Mouse (Mus musculus) liver, adult 2 months (tissue): ENCODE data around the gene Odf3b. TPM values are rescaled to one million over a fixed set of nuclear protein-coding genes. Genes with fewer than 3 reads are reported as not detected.

ENCODE experiments used
- DNase-seq: peaks from one replicate; pipeline ENCODE4 v3.0.0-alpha.2; 2011; ENCODE audit warnings: low read depth, low spot score; ENCODE audit errors: extremely low read depth
- H3K27ac ChIP-seq: fragments of 200-500 bp; replicated peaks from 2 replicates; pipeline ENCODE4 v1.5.1; 2012; ENCODE audit warnings: low read depth, mild to moderate bottlenecking, control low read depth, inconsistent platforms, low read length; ENCODE audit not compliant: insufficient read depth
- H3K27me3 ChIP-seq: fragments of 200-500 bp; 2 replicates; pipeline ENCODE4 v1.6.1; 2012; ENCODE audit warnings: mild to moderate bottlenecking, moderate library complexity, low read length, inconsistent platforms; ENCODE audit not compliant: control insufficient read depth, insufficient read depth
- H3K36me3 ChIP-seq: fragments of 200-500 bp; 2 replicates; pipeline ENCODE4 v1.6.1; 2012; ENCODE audit warnings: low read length, inconsistent platforms; ENCODE audit not compliant: control insufficient read depth, insufficient read depth
- H3K4me1 ChIP-seq: fragments of 200-500 bp; 2 replicates; pipeline ENCODE4 v1.6.1; 2011; ENCODE audit warnings: low read length; ENCODE audit not compliant: control insufficient read depth, insufficient read depth
- H3K4me3 ChIP-seq: fragments of 200-500 bp; 2 replicates; pipeline ENCODE4 v1.5.1; 2011; ENCODE audit warnings: low read depth, mild to moderate bottlenecking, control low read depth, low read length, moderate library complexity; ENCODE audit not compliant: insufficient read depth
- H3K79me2 ChIP-seq: fragments of 200-500 bp; 2 replicates; pipeline ENCODE4 v1.6.1; 2012; ENCODE audit warnings: inconsistent platforms, mild to moderate bottlenecking, low read length, moderate library complexity; ENCODE audit not compliant: control insufficient read depth, insufficient read depth
- H3K9ac ChIP-seq: fragments of 200-500 bp; 2 replicates; pipeline ENCODE4 v1.6.1; 2012; ENCODE audit warnings: low read depth, mild to moderate bottlenecking, control low read depth, inconsistent platforms, low read length
- CTCF ChIP-seq: fragments of 200-500 bp; IDR thresholded peaks from 2 replicates; pipeline ENCODE4 v1.5.1; 2011; ENCODE audit warnings: low read depth, low read length, control low read depth
- POLR2A ChIP-seq: fragments of 200-500 bp; IDR thresholded peaks from 2 replicates; pipeline ENCODE4 v1.6.1; 2011; ENCODE audit warnings: low read length, control low read depth; ENCODE audit not compliant: insufficient read depth; ENCODE audit errors: extremely low read depth
- WGBS: fragments of 180-500 bp; shearing (Covaris S2); methylation state at CpG from one replicate; pipeline ENCODE4 v1.1.7; 2018; 5-methylcytosine and 5-hydroxymethylcytosine counted together
- polyA plus RNA-seq: library from polyadenylated mRNA; depleted of rRNA; stranded (reverse); fragments of >200 nt; gene quantifications from 2 replicates; pipeline ENCODE4 v1.2.3, GENCODE M21; 2012
- total RNA-seq: library from RNA; depleted of rRNA; stranded (reverse); fragments of >200 nt; gene quantifications from 2 replicates; pipeline ENCODE4 v1.2.3, GENCODE M21; 2014

The Odf3b gene
- total and polyA plus RNA-seq, 2 experiments: 3.8 to 41.7 TPM

- peak overlapping the region; percentile 53 for H3K9ac ChIP-seq
- H3K4me3 ChIP-seq: peak overlapping the region; percentile 50; the same call in 1 of the 2 replicates
- no peak for DNase-seq
- peak overlapping the region; percentile 90; the same call in 1 of the 2 replicates for H3K27ac ChIP-seq
- H3K36me3 ChIP-seq: no peaks in the 10 kb centered on the region
- TF ChIP-seq CTCF: no peak
- no peak for TF ChIP-seq POLR2A
- no peaks in the 10 kb centered on the region for H3K27me3 ChIP-seq
- H3K79me2 ChIP-seq: no peaks in the 10 kb centered on the region
- 34% methylated on average over 10 of the region's 10 CpGs for WGBS
- H3K4me1 ChIP-seq: peaks cover 14% of the 10 kb centered on the region
Observed at GRCm38 (mm10) chr15:89379429-89379828, 347 bp upstream of the Odf3b start.

- peak; percentile 25 for DNase-seq
- H3K27ac ChIP-seq: peak overlapping the region; percentile 90
- H3K27me3 ChIP-seq: no peaks in the 10 kb centered on the region
- peaks cover 4% of the 10 kb centered on the region; the same call in 1 of the 2 replicates for H3K79me2 ChIP-seq
- TF ChIP-seq POLR2A (no peak), CTCF (no peak)
- WGBS: 24% methylated on average over 46 of the region's 46 CpGs
- H3K36me3 ChIP-seq: no peaks in the 10 kb centered on the region
- H3K4me1 ChIP-seq: peaks cover 14% of the 10 kb centered on the region
- peak overlapping the region; percentile 53 for H3K9ac ChIP-seq
- H3K4me3 ChIP-seq: peak overlapping the region; percentile 50
Observed at GRCm38 (mm10) chr15:89377938-89378828, 899 bp downstream of the Odf3b start.

DNA sequence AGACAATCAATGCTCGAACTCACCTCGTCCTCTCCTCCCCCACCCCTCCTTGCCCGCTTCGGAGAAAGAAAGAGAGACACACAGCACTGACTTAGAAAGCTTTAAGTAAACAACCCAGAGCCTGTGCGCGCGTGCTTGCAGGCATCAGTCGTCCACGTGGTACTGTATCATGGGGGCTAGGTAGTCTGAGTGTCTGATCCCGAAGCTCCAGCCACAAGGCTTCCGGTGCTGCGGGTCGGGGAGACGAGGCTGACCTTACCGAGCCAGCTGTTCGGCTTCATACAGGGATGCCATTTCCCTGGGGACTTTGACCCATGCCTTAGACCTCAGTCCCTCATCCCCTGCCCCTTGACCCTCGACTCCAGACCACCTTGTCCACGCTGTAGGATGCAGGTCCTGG lies 1.7 kb downstream of the Odf3b start:
- Histone ChIP-seq H3K9ac (peak overlapping the region; percentile 75), H3K4me3 (peak overlapping the region; percentile 60), H3K4me1 (peaks cover 16% of the 10 kb centered on the region), H3K36me3 (peaks cover under 1% of the 10 kb centered on the region; the same call in 1 of the 2 replicates), H3K27me3 (no peaks in the 10 kb centered on the region), H3K27ac (peak overlapping the region; percentile 90), H3K79me2 (peaks cover 4% of the 10 kb centered on the region; the same call in 1 of the 2 replicates)
- TF ChIP-seq POLR2A: no peak
- no peak for TF ChIP-seq CTCF
- WGBS: 10% methylated on average over 18 of the region's 18 CpGs
- no peak for DNase-seq

DNA sequence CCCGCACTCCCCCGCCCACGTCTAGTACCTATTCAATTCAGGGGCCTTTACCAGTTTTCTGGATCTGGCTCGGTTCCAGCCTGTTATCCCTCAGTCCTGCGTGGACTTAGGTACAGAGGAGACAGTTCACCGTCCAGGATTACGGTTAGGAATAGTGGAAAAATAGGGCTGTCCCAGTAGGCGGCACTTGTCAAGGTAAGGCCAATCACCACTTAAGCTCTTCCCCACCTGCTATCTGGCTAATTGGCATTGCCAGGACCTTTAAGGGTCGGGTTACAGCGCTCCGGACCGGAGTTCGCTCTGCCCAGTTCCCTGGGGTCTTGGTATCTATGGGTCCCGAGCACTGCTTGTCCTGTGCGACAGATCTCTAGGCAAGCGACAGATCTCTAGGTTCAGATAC lies 2.1 kb downstream of the Odf3b start, which contains the start of gene Tymp:
TSS of gene Tymp (minus strand) at position 83 of the 400 bp plus-strand sequence.
- Histone ChIP-seq H3K36me3 (peaks cover 3% of the 10 kb centered on the region; the same call in 1 of the 2 replicates), H3K4me3 (peak within 1 kb of the TSS; percentile 60), H3K9ac (peak within 1 kb of the TSS; percentile 75), H3K27ac (peak within 1 kb of the TSS; percentile 90), H3K4me1 (peaks cover 16% of the 10 kb centered on the region), H3K79me2 (peaks cover 4% of the 10 kb centered on the region; the same call in 1 of the 2 replicates), H3K27me3 (no peaks in the 10 kb centered on the region)
- TF ChIP-seq CTCF: no peak
- TF ChIP-seq POLR2A: peak; percentile 62; the same call in 1 of the 2 replicates
- peak; percentile 96 for DNase-seq
- WGBS: 18% methylated on average over 16 of the region's 16 CpGs

DNA sequence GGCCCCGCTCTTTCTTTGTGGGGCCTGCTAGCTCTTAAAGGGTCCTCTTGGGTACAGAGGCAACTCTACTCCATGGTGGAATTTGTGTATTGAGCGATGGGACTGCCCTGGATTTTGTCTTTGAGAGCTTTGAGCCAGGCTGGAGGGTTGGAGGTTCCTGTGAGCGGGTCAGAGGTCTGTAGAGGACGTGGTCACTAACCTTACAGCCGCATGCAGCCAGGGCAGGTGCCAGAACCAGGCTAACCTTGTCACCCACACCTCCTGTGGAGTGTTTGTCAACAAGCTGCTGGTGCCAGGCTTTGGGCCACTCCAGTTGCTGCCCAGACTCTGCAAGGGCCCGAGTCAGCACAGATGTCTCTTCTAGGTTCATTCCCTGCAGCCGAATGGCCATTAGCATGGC lies 3.0 kb downstream of the Odf3b start:
- H3K27me3 ChIP-seq: no peaks in the 10 kb centered on the region
- DNase-seq: peak; percentile 100
- H3K9ac ChIP-seq: peak overlapping the region; percentile 75
- 36% methylated on average over 7 of the region's 7 CpGs for WGBS
- H3K79me2 ChIP-seq: peaks cover 4% of the 10 kb centered on the region; the same call in 1 of the 2 replicates
- peaks cover 6% of the 10 kb centered on the region; the same call in 1 of the 2 replicates for H3K36me3 ChIP-seq
- H3K4me1 ChIP-seq: peaks cover 16% of the 10 kb centered on the region
- peak overlapping the region; percentile 90 for H3K27ac ChIP-seq
- peak overlapping the region; percentile 60 for H3K4me3 ChIP-seq
- TF ChIP-seq POLR2A: peak; percentile 43; the same call in 1 of the 2 replicates
- no peak for TF ChIP-seq CTCF
